Mouse (Mus musculus) gastrocnemius, adult 8-10 months (tissue): ENCODE measurements around the gene Cpz. TPM values are rescaled to one million over a fixed set of nuclear protein-coding genes. Genes with fewer than 3 reads are reported as not detected.

Experiments used
- total RNA-seq, 4 experiments: library from RNA; stranded (reverse); gene quantifications; 2 replicates each; pipeline ENCODE4 v1.2.4; 2022

The Cpz gene
- total RNA-seq, 4 experiments from 2014 or later: 0.25 TPM; not detected in 3

Other genes with a start within 250 kb of the Cpz start
- gene Adra2c, start 247.4 kb downstream of the Cpz start, total RNA-seq: under 1 TPM; 0.12 to 0.31 (median 0.17) TPM
- not detected for gene Hmx1, start 136.6 kb downstream of the Cpz start, total RNA-seq
- gene Trmt44, start 49.4 kb upstream of the Cpz start, total RNA-seq: 1 to 10 TPM; 1.2 to 1.9 (median 1.4) TPM
- gene Acox3, start 57.3 kb upstream of the Cpz start, total RNA-seq: 10 to 100 TPM; 14.6 to 20.0 (median 17.2) TPM
- gene Htra3, start 154.1 kb upstream of the Cpz start, total RNA-seq: 10 to 100 TPM; 19.9 to 34.2 (median 25.1) TPM
- gene Sh3tc1, start 214.3 kb upstream of the Cpz start, total RNA-seq: 1 to 10 TPM; 1.4 to 2.9 (median 1.9) TPM
- 10 to 100 TPM; 36.1 to 43.4 (median 40.7) TPM for gene Ablim2, start 232.2 kb upstream of the Cpz start, total RNA-seq